Mouse (Mus musculus): ENCODE measurements around the gene Msrb1. TPM values are rescaled to one million over a fixed set of nuclear protein-coding genes. Genes with fewer than 3 reads are reported as not detected.

Msrb1 gene
- total RNA-seq, 1 experiment from 2014 or later, result 344 TPM

GRCm38 (mm10) chr17:24737135-24737810 lies 831 bp downstream of the Msrb1 start:
- peak; percentile 37 for ATAC-seq (replicated peaks; ENCODE audit: insufficient number of reproducible peaks, low FRiP score, low TSS enrichment, poor library complexity, severe bottlenecking)

GRCm38 (mm10) chr17:24738238-24738637 lies 1.8 kb downstream of the Msrb1 start:
- ATAC-seq (replicated peaks; ENCODE audit: insufficient number of reproducible peaks, low FRiP score, low TSS enrichment, poor library complexity, severe bottlenecking), result no peak

GRCm38 (mm10) chr17:24739926-24740325 lies 3.5 kb downstream of the Msrb1 start:
- ATAC-seq (replicated peaks; ENCODE audit: insufficient number of reproducible peaks, low FRiP score, low TSS enrichment, poor library complexity, severe bottlenecking), result no peak

GRCm38 (mm10) chr17:24742307-24742706 lies 5.9 kb downstream of the Msrb1 start:
- peak; percentile 32 for ATAC-seq (replicated peaks; ENCODE audit: insufficient number of reproducible peaks, low FRiP score, low TSS enrichment, poor library complexity, severe bottlenecking)

GRCm38 (mm10) chr17:24743896-24744295 lies 7.5 kb downstream of the Msrb1 start:
- ATAC-seq (replicated peaks; ENCODE audit: insufficient number of reproducible peaks, low FRiP score, low TSS enrichment, poor library complexity, severe bottlenecking), result no peak

GRCm38 (mm10) chr17:24744381-24744780 lies 7.9 kb downstream of the Msrb1 start:
- ATAC-seq (replicated peaks; ENCODE audit: insufficient number of reproducible peaks, low FRiP score, low TSS enrichment, poor library complexity, severe bottlenecking), result no peak

- ATAC-seq (replicated peaks; ENCODE audit: insufficient number of reproducible peaks, low FRiP score, low TSS enrichment, poor library complexity, severe bottlenecking), result peak; percentile 73
These were observed 9.4 kb downstream of the Msrb1 start for GRCm38 (mm10) chr17:24745526-24746497.

GRCm38 (mm10) chr17:24746986-24747385 lies 10.5 kb downstream of the Msrb1 start:
- no peak for ATAC-seq (replicated peaks; ENCODE audit: insufficient number of reproducible peaks, low FRiP score, low TSS enrichment, poor library complexity, severe bottlenecking)

- ATAC-seq (replicated peaks; ENCODE audit: insufficient number of reproducible peaks, low FRiP score, low TSS enrichment, poor library complexity, severe bottlenecking), result no peak
These were observed 15.1 kb downstream of the Msrb1 start for GRCm38 (mm10) chr17:24751528-24751927.

GRCm38 (mm10) chr17:24752415-24753394 lies 16.3 kb downstream of the Msrb1 start, which contains the start of gene Hs3st6:
Gene Hs3st6, plus strand, starts transcription at chr17:24752988.
- no peak for ATAC-seq (replicated peaks; ENCODE audit: insufficient number of reproducible peaks, low FRiP score, low TSS enrichment, poor library complexity, severe bottlenecking)

- ATAC-seq (replicated peaks; ENCODE audit: insufficient number of reproducible peaks, low FRiP score, low TSS enrichment, poor library complexity, severe bottlenecking), result no peak
These were observed 21.0 kb downstream of the Msrb1 start for GRCm38 (mm10) chr17:24757394-24757793.

- no peak for ATAC-seq (replicated peaks; ENCODE audit: insufficient number of reproducible peaks, low FRiP score, low TSS enrichment, poor library complexity, severe bottlenecking)
These were observed 24.7 kb downstream of the Msrb1 start for GRCm38 (mm10) chr17:24761121-24761520.

- ATAC-seq (replicated peaks; ENCODE audit: insufficient number of reproducible peaks, low FRiP score, low TSS enrichment, poor library complexity, severe bottlenecking), result no peak
These were observed 28.8 kb downstream of the Msrb1 start for GRCm38 (mm10) chr17:24765016-24765905.

- ATAC-seq (replicated peaks; ENCODE audit: insufficient number of reproducible peaks, low FRiP score, low TSS enrichment, poor library complexity, severe bottlenecking), result no peak
These were observed 29.9 kb downstream of the Msrb1 start for GRCm38 (mm10) chr17:24766266-24766875.

- ATAC-seq (replicated peaks; ENCODE audit: insufficient number of reproducible peaks, low FRiP score, low TSS enrichment, poor library complexity, severe bottlenecking), result no peak
These were observed 32.7 kb downstream of the Msrb1 start for GRCm38 (mm10) chr17:24769146-24769545.

- ATAC-seq (replicated peaks; ENCODE audit: insufficient number of reproducible peaks, low FRiP score, low TSS enrichment, poor library complexity, severe bottlenecking), result no peak
These were observed 36.8 kb downstream of the Msrb1 start for GRCm38 (mm10) chr17:24773241-24773640.

GRCm38 (mm10) chr17:24775173-24775572 lies 38.7 kb downstream of the Msrb1 start:
- no peak for ATAC-seq (replicated peaks; ENCODE audit: insufficient number of reproducible peaks, low FRiP score, low TSS enrichment, poor library complexity, severe bottlenecking)
